Mouse (Mus musculus) liver, embryonic 16.5 days (tissue): Measurements from ENCODE around the gene Gm20716. TPM values are rescaled to one million over a fixed set of nuclear protein-coding genes. Genes with fewer than 3 reads are reported as not detected.

Experiments
- ATAC-seq: fragments of 200-750 bp; cut with Nextera tagmentation; 2 replicates; pipeline ENCODE4 v1.8.0; 2017; ENCODE audit warnings: low read depth, mild to moderate bottlenecking, moderate number of reproducible peaks, moderate library complexity
- H3K27ac ChIP-seq: fragments of 300-500 bp; sonication (generic); 2 replicates; pipeline ENCODE4 v1.5.1; 2014; ENCODE audit warnings: mild to moderate bottlenecking, low read length
- H3K27me3 ChIP-seq: fragments of 300-500 bp; sonication (generic); 2 replicates; pipeline ENCODE4 v1.6.1; 2014; ENCODE audit warnings: low read depth, low read length, mixed read lengths; ENCODE audit not compliant: control insufficient read depth, insufficient read depth
- H3K36me3 ChIP-seq: fragments of 300-500 bp; sonication (generic); 2 replicates; pipeline ENCODE4 v1.6.1; 2014; ENCODE audit warnings: mild to moderate bottlenecking; ENCODE audit not compliant: control insufficient read depth, insufficient read depth
- H3K4me1 ChIP-seq: fragments of 300-500 bp; sonication (generic); 2 replicates; pipeline ENCODE4 v1.6.1; 2014; ENCODE audit warnings: low read depth, low read length, mixed read lengths; ENCODE audit not compliant: control insufficient read depth
- H3K4me2 ChIP-seq: fragments of 300-500 bp; sonication (generic); 2 replicates; pipeline ENCODE4 v1.6.1; 2014; ENCODE audit warnings: low read depth, low read length, mixed read lengths
- H3K4me3 ChIP-seq: fragments of 300-500 bp; sonication (generic); 2 replicates; pipeline ENCODE4 v1.5.1; 2014; ENCODE audit warnings: low read depth, mild to moderate bottlenecking, low read length
- H3K9ac ChIP-seq: fragments of 300-500 bp; sonication (generic); 2 replicates; pipeline ENCODE4 v1.6.1; 2014; ENCODE audit warnings: low read depth, low read length
- H3K9me3 ChIP-seq: fragments of 300-500 bp; sonication (generic); replicated peaks from 2 replicates; pipeline ENCODE4 v1.6.1; 2016; ENCODE audit warnings: low read length; ENCODE audit not compliant: control insufficient read depth
- WGBS: fragments of 180-500 bp; shearing (Covaris S2); extraction: QIAGEN DNeasy Blood & Tissue Kit; methylation state at CpG from one replicate; pipeline ENCODE4 v1.1.7; 2014; ENCODE audit not compliant: insufficient replicate concordance; 5-methylcytosine and 5-hydroxymethylcytosine counted together
- polyA plus RNA-seq: library from polyadenylated mRNA; unstranded; fragments of >200 nt; fragmentation: Nextera tagmentation; extraction: Ambion mirVana; gene quantifications from 2 replicates; pipeline ENCODE4 v1.2.1, GENCODE M21; 2015

Gm20716 gene
- polyA plus RNA-seq, 1 experiment from 2014 or later: 3.8 TPM

GRCm38 (mm10) chr2:168205681-168206631, 24.2 kb downstream of the Gm20716 start:
- Histone ChIP-seq H3K27me3 (no peaks in the 10 kb centered on the region), H3K9me3 (no peaks in the 10 kb centered on the region), H3K4me3 (peak overlapping the region; percentile 92), H3K4me2 (peak overlapping the region; percentile 90), H3K4me1 (peaks cover 31% of the 10 kb centered on the region), H3K27ac (peak overlapping the region; percentile 95), H3K36me3 (peaks cover 16% of the 10 kb centered on the region), H3K9ac (peak overlapping the region; percentile 98)
- WGBS: 1% methylated on average over 44 of the region's 49 CpGs
- no peak for ATAC-seq

DNA sequence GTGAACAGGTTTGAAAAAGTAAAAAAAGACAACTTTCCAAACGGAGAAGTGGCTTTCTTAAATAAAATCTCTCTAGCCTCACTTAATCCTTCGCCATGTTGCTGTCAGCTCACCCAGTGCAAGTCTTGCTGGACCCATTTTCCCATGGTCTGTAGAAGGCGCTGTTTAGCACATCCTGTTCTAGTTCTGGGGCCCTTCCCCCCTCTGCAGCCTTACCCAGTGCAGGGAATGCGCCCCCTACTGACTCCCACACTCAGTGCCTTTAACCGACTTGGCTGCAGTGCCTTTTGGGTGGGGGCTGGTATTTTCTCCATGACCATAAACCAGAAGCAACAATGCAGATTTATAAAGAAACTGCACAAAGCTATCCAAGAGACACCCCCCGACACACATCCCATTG, 24.9 kb downstream of the Gm20716 start:
- peak; percentile 59 for ATAC-seq
- 3% methylated on average over 6 of the region's 6 CpGs for WGBS
- peaks cover 10% of the 10 kb centered on the region for H3K36me3 ChIP-seq
- peak overlapping the region; percentile 98 for H3K9ac ChIP-seq
- H3K27me3 ChIP-seq: no peaks in the 10 kb centered on the region
- peak overlapping the region; percentile 92 for H3K4me3 ChIP-seq
- no peaks in the 10 kb centered on the region for H3K9me3 ChIP-seq
- H3K27ac ChIP-seq: peak overlapping the region; percentile 95
- peak overlapping the region; percentile 90 for H3K4me2 ChIP-seq
- H3K4me1 ChIP-seq: peaks cover 37% of the 10 kb centered on the region

- H3K9me3 ChIP-seq: no peaks in the 10 kb centered on the region
- peaks cover 10% of the 10 kb centered on the region for H3K36me3 ChIP-seq
- ATAC-seq: no peak
- H3K4me2 ChIP-seq: peak overlapping the region; percentile 90
- no peaks in the 10 kb centered on the region for H3K27me3 ChIP-seq
- peak overlapping the region; percentile 92 for H3K4me3 ChIP-seq
- peaks cover 41% of the 10 kb centered on the region for H3K4me1 ChIP-seq
- no peak overlapping the region for H3K9ac ChIP-seq
- no peak overlapping the region for H3K27ac ChIP-seq
- WGBS: 83% methylated on average over 8 of the region's 8 CpGs
Measured at GRCm38 (mm10) chr2:168204476-168204999, 25.6 kb downstream of the Gm20716 start.

- Histone ChIP-seq H3K27ac (no peak overlapping the region), H3K27me3 (no peaks in the 10 kb centered on the region), H3K4me2 (no peak overlapping the region), H3K4me1 (peaks cover 33% of the 10 kb centered on the region), H3K9ac (no peak overlapping the region), H3K36me3 (peaks cover 8% of the 10 kb centered on the region), H3K4me3 (no peak overlapping the region), H3K9me3 (no peaks in the 10 kb centered on the region)
- WGBS: 50% methylated on average over 5 of the region's 5 CpGs
- ATAC-seq: no peak
Measured at GRCm38 (mm10) chr2:168200014-168200691, 30.0 kb downstream of the Gm20716 start.

- H3K36me3 ChIP-seq: peaks cover 8% of the 10 kb centered on the region
- H3K4me2 ChIP-seq: peak overlapping the region; percentile 4; the same call in 1 of the 2 replicates
- 89% methylated on average over 4 of the region's 4 CpGs for WGBS
Measured at GRCm38 (mm10) chr2:168199476-168199875, 30.7 kb downstream of the Gm20716 start.

GRCm38 (mm10) chr2:168198421-168198820, 31.7 kb downstream of the Gm20716 start:
- no peak overlapping the region for H3K4me3 ChIP-seq
- no peak overlapping the region for H3K27ac ChIP-seq
- H3K9ac ChIP-seq: no peak overlapping the region
- no peak for ATAC-seq
- peaks cover 6% of the 10 kb centered on the region for H3K36me3 ChIP-seq
- no peak overlapping the region for H3K4me2 ChIP-seq
- H3K4me1 ChIP-seq: peaks cover 26% of the 10 kb centered on the region
- H3K27me3 ChIP-seq: no peaks in the 10 kb centered on the region
- WGBS: 78% methylated on average over 1 of the region's 1 CpGs
- no peaks in the 10 kb centered on the region for H3K9me3 ChIP-seq

More at GRCm38 (mm10) chr2:168199476-168199875, 30.7 kb downstream of the Gm20716 start:
- Histone ChIP-seq H3K9me3 (no peaks in the 10 kb centered on the region), H3K4me3 (no peak overlapping the region), H3K27ac (no peak overlapping the region), H3K9ac (no peak overlapping the region), H3K4me1 (peaks cover 28% of the 10 kb centered on the region), H3K27me3 (no peaks in the 10 kb centered on the region)
- no peak for ATAC-seq

- no peak overlapping the region for H3K27ac ChIP-seq
- WGBS: 65% methylated on average over 2 of the region's 2 CpGs
- H3K4me3 ChIP-seq: no peak overlapping the region
- no peaks in the 10 kb centered on the region for H3K27me3 ChIP-seq
- H3K36me3 ChIP-seq: no peaks in the 10 kb centered on the region
- H3K9me3 ChIP-seq: no peaks in the 10 kb centered on the region
- no peak for ATAC-seq
- no peak overlapping the region for H3K9ac ChIP-seq
- no peak overlapping the region for H3K4me2 ChIP-seq
- peaks cover 20% of the 10 kb centered on the region for H3K4me1 ChIP-seq
Measured at GRCm38 (mm10) chr2:168195721-168196120, 34.4 kb downstream of the Gm20716 start.

DNA sequence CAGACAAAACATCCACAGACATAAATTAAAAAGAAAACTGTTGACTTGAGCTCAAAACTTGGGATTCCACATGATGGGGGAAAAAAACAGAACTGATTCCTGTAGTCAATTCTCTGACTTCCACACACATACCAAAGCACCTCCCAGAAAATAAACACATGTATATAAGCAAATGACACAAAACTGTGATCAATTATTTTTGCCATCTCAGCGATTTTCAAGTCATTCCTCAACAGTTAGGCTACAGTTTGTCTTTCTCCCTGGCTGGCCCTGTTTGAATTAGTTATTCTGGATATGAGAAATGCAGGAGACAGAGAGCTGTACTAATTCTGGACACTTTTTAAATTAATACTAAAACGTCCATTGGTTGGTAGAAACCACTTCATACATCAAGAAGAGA, 36.5 kb downstream of the Gm20716 start:
- Histone ChIP-seq H3K27me3 (no peaks in the 10 kb centered on the region), H3K4me3 (no peak overlapping the region), H3K4me1 (peaks cover 13% of the 10 kb centered on the region), H3K9me3 (no peaks in the 10 kb centered on the region), H3K9ac (no peak overlapping the region), H3K4me2 (no peak overlapping the region), H3K36me3 (no peaks in the 10 kb centered on the region), H3K27ac (no peak overlapping the region)
- ATAC-seq: no peak
- WGBS: 43% methylated on average over 2 of the region's 2 CpGs
